Mouse (Mus musculus) heart, embryonic 12.5 days (tissue): ENCODE measurements around the gene Ccdc92b. TPM values are rescaled to one million over a fixed set of nuclear protein-coding genes. Genes with fewer than 3 reads are reported as not detected.

Source experiments
- ATAC-seq: fragments of 200-750 bp; cut with Nextera tagmentation; 2 replicates; pipeline ENCODE4 v1.8.0; 2017; ENCODE audit warnings: moderate TSS enrichment, moderate library complexity; ENCODE audit not compliant: insufficient number of reproducible peaks, low FRiP score
- H3K27ac ChIP-seq: fragments of 300-500 bp; sonication (generic); 2 replicates; pipeline ENCODE4 v1.5.1; 2016; ENCODE audit warnings: mild to moderate bottlenecking, moderate library complexity; ENCODE audit not compliant: poor library complexity, severe bottlenecking
- H3K27me3 ChIP-seq: fragments of 300-500 bp; sonication (generic); replicated peaks from 2 replicates; pipeline ENCODE4 v1.6.1; 2016; ENCODE audit warnings: mild to moderate bottlenecking, moderate library complexity
- H3K36me3 ChIP-seq: fragments of 300-500 bp; sonication (generic); 2 replicates; pipeline ENCODE4 v1.6.1; 2016; ENCODE audit warnings: mild to moderate bottlenecking, moderate library complexity
- H3K4me1 ChIP-seq: fragments of 300-500 bp; sonication (generic); replicated peaks from 2 replicates; pipeline ENCODE4 v1.6.1; 2016; ENCODE audit warnings: mild to moderate bottlenecking
- H3K4me2 ChIP-seq: fragments of 300-500 bp; sonication (generic); 2 replicates; pipeline ENCODE4 v1.6.1; 2016; ENCODE audit warnings: mild to moderate bottlenecking, moderate library complexity
- H3K4me3 ChIP-seq: fragments of 300-500 bp; sonication (generic); 2 replicates; pipeline ENCODE4 v1.5.1; 2016; ENCODE audit warnings: mild to moderate bottlenecking
- H3K9ac ChIP-seq: fragments of 300-500 bp; sonication (generic); 2 replicates; pipeline ENCODE4 v1.6.1; 2016; ENCODE audit warnings: mild to moderate bottlenecking, moderate library complexity
- H3K9me3 ChIP-seq: fragments of 300-500 bp; sonication (generic); replicated peaks from 2 replicates; pipeline ENCODE4 v1.6.1; 2016; ENCODE audit warnings: mild to moderate bottlenecking, moderate library complexity
- WGBS: fragments of 180-500 bp; shearing (Covaris S2); methylation state at CpG from one replicate; pipeline ENCODE4 v1.1.7; 2016; 5-methylcytosine and 5-hydroxymethylcytosine counted together
- polyA plus RNA-seq: library from polyadenylated mRNA; unstranded; fragments of >200 nt; fragmentation: Nextera tagmentation; extraction: Ambion mirVana; gene quantifications from 2 replicates; pipeline ENCODE4 v1.2.1, GENCODE M21; 2016

The Ccdc92b gene
- polyA plus RNA-seq, 1 experiment from 2014 or later = 4.0 TPM

DNA sequence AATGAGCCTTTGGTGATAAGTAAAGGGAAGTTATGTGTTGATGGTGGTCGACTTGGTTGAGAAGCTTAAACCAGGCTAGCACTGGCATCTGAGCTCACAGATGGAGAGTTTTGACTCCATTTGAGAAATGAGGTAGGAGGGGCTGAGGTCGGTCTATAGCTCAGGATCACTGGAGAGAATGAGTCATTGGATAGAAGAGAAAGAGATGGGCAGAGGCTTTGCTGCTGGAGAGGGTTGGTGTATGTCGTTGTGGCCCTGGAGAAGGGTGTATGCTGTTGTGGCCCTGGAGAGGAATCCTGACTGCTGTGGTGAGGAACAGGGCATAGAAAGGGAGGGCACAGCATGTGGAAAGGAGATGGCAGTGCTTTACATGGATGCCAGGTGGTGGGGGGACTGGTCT is 36.5 kb downstream of the Ccdc92b start:
- 75% methylated on average over 3 of the region's 3 CpGs for WGBS
- ATAC-seq = no peak
- peaks cover 51% of the 10 kb centered on the region for H3K36me3 ChIP-seq
- no peak overlapping the region for H3K27ac ChIP-seq
- no peaks in the 10 kb centered on the region for H3K27me3 ChIP-seq
- no peak overlapping the region for H3K9ac ChIP-seq
- H3K4me2 ChIP-seq = no peak overlapping the region
- no peak overlapping the region for H3K4me3 ChIP-seq
- peaks cover 50% of the 10 kb centered on the region for H3K4me1 ChIP-seq
- H3K9me3 ChIP-seq = no peaks in the 10 kb centered on the region

DNA sequence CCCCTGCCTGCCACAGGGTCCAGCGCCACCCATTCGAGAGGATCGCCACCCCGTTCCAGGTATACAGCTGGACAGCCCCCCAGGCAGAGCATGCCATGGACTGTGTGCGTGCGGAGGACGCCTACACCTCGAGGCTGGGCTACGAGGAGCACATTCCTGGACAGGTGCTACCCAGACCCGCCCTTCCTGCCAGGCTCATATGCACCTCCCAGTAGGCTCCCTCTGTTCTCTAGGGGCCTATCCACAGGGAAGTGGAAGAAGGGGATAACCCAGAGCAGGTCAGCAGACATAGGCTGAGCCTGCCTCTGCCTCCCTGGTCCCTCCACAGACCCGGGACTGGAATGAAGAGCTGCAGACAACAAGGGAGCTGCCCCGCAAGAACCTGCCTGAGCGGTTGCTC is 40.9 kb downstream of the Ccdc92b start:
- H3K27me3 ChIP-seq = no peaks in the 10 kb centered on the region
- H3K4me2 ChIP-seq = no peak overlapping the region
- 93% methylated on average over 13 of the region's 13 CpGs for WGBS
- no peak overlapping the region for H3K9ac ChIP-seq
- ATAC-seq = no peak
- peaks cover 8% of the 10 kb centered on the region; the same call in 1 of the 2 replicates for H3K4me1 ChIP-seq
- no peak overlapping the region for H3K27ac ChIP-seq
- no peaks in the 10 kb centered on the region for H3K9me3 ChIP-seq
- no peak overlapping the region for H3K4me3 ChIP-seq
- H3K36me3 ChIP-seq = peaks cover 91% of the 10 kb centered on the region

DNA sequence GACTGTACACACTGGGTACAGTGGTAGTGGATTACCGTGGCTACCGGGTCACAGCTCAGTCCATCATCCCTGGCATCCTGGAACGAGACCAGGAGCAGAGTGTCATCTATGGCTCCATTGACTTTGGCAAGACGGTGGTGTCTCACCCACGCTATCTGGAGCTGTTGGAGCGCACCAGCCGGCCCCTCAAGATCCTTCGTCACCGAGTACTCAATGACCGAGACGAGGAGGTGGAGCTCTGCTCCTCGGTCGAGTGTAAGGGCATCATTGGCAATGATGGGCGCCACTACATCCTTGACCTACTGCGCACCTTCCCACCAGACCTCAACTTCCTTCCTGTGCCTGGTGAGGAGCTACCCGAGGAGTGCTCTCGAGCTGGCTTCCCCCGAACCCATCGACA is 42.2 kb downstream of the Ccdc92b start:
- WGBS = 92% methylated on average over 19 of the region's 19 CpGs
- no peaks in the 10 kb centered on the region for H3K27me3 ChIP-seq

DNA sequence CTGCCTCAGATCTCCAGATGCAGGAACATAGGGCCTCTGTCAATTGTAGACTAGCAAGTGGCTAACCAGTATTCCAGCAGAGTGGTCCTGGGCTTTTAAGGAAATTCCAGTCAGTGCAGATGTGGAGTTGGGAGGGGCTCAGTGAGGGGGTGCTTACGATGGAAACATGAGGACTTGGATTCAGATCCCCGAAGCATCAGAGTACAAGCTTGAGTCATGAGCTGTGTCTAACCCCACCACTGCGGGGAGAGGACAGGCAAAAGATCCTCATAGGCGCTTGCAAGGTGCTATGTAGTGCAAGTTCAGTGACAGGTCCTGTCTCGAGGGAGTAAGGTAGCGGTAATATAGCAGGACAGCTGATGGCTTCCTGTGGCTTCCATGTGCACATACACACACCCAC is 42.8 kb downstream of the Ccdc92b start:
- WGBS = 86% methylated on average over 6 of the region's 6 CpGs
- Histone ChIP-seq H3K9ac (no peak overlapping the region), H3K27ac (no peak overlapping the region), H3K27me3 (no peaks in the 10 kb centered on the region), H3K4me1 (no peaks in the 10 kb centered on the region), H3K9me3 (no peaks in the 10 kb centered on the region), H3K4me2 (no peak overlapping the region), H3K4me3 (no peak overlapping the region), H3K36me3 (peaks cover 99% of the 10 kb centered on the region)
- ATAC-seq = no peak

More for the DNA sequence above, 42.2 kb downstream of the Ccdc92b start:
- H3K9me3 ChIP-seq = no peaks in the 10 kb centered on the region
- no peaks in the 10 kb centered on the region for H3K4me1 ChIP-seq
- no peak for ATAC-seq
- H3K4me2 ChIP-seq = no peak overlapping the region
- H3K9ac ChIP-seq = no peak overlapping the region
- peaks cover 98% of the 10 kb centered on the region for H3K36me3 ChIP-seq
- no peak overlapping the region for H3K4me3 ChIP-seq
- H3K27ac ChIP-seq = no peak overlapping the region

DNA sequence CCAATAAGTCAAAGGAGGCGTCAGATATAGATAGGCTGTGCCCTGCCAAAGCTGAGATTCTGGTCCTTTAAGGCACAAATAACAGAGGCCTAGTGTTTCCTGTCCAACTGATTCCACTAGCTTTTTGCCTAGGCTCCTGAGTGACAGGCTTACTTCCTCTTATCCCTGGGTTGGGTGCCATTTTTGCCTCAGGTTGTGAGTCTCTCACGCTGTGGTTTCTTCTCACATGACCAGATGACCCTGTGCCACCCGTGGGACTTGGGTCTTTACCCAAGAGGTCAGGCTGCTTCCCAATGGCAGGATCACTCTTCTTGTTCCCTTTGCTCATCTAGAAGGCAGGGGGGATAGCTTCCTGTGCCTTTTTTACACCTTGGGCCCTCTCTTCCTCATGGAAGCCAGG is 44.9 kb downstream of the Ccdc92b start:
- 85% methylated on average over 3 of the region's 3 CpGs for WGBS
- Histone ChIP-seq H3K4me1 (no peaks in the 10 kb centered on the region), H3K4me2 (no peak overlapping the region), H3K9ac (no peak overlapping the region), H3K27ac (no peak overlapping the region), H3K9me3 (no peaks in the 10 kb centered on the region), H3K4me3 (no peak overlapping the region), H3K27me3 (no peaks in the 10 kb centered on the region), H3K36me3 (peaks cover 99% of the 10 kb centered on the region)
- ATAC-seq = no peak

DNA sequence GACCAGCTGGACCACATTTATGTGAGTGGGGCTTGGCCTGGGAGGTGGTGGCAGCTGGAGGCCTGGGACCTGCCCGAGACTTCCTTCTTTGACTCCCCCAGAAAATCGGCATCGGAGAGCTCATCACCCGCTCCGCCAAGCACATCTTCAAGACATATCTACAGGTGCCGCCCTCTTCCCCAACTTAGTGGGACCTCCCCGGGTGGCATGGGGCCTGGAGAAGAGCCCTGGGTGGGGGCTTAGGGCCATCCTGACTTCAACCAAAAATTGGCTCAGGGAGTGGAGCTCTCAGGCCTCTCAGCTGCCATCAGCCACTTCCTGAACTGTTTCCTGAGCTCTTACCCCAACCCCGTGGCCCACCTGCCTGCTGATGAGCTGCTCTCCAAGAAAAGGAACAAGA is 45.5 kb downstream of the Ccdc92b start:
- H3K36me3 ChIP-seq = peaks cover 99% of the 10 kb centered on the region
- H3K4me2 ChIP-seq = no peak overlapping the region
- H3K27me3 ChIP-seq = no peaks in the 10 kb centered on the region
- H3K4me1 ChIP-seq = no peaks in the 10 kb centered on the region
- no peak overlapping the region for H3K4me3 ChIP-seq
- H3K9me3 ChIP-seq = no peaks in the 10 kb centered on the region
- no peak for ATAC-seq
- H3K27ac ChIP-seq = no peak overlapping the region
- WGBS = 85% methylated on average over 8 of the region's 8 CpGs
- H3K9ac ChIP-seq = no peak overlapping the region

DNA sequence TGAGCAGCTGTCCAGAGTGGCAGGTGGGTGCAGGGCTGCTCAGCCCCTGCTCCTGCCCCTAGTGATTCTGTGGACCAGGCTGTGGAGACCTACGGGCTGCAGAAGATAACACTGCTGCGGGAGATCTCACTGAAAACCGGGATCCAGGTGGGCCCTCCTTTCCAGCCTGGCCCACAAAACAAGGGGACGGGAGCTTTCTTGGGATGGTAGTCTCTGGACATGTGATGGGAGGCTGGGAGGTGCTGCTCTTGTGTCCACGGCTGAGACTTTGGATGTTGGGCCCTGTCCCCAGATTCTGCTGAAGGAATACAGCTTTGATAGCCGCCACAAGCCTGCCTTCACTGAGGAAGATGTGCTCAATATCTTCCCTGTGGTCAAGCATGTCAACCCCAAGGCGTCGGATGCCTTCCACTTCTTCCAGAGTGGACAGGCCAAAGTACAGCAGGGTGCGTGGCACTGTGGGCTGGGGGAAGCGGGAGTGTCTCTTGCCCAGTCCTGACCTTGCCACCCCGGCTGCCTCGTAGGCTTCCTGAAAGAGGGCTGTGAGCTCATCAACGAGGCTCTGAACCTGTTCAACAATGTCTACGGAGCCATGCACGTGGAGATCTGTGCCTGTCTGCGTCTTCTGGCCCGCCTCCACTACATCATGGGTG is 46.4 kb downstream of the Ccdc92b start:
- Histone ChIP-seq H3K4me2 (no peak overlapping the region), H3K4me3 (no peak overlapping the region), H3K9ac (no peak overlapping the region), H3K9me3 (no peaks in the 10 kb centered on the region), H3K4me1 (no peaks in the 10 kb centered on the region), H3K36me3 (peaks cover 97% of the 10 kb centered on the region), H3K27ac (no peak overlapping the region), H3K27me3 (no peaks in the 10 kb centered on the region)
- no peak for ATAC-seq
- 89% methylated on average over 17 of the region's 17 CpGs for WGBS

DNA sequence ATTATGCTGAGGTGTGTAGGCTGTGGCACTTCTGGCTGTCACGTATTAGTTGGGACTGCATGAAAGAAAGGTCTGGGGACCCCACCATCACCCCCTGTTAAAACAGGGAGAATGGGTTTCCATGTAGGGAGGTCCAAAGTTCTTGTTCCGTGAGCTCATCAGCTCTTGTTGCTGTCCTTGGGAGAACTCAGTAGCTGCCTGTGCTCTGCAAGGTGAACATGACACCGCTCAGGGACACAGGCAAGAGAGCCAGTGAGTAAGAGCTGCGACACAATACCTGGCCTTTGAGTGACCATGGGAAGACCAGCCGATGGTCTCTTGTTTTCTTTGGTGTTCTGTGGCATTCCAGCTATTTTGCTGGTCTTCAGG is 46.9 kb downstream of the Ccdc92b start:
- H3K27me3 ChIP-seq = no peaks in the 10 kb centered on the region
- H3K9me3 ChIP-seq = no peaks in the 10 kb centered on the region
- H3K4me3 ChIP-seq = no peak overlapping the region
- no peak overlapping the region for H3K27ac ChIP-seq
- H3K4me1 ChIP-seq = no peaks in the 10 kb centered on the region
- H3K36me3 ChIP-seq = peaks cover 93% of the 10 kb centered on the region
- H3K4me2 ChIP-seq = no peak overlapping the region
- WGBS = 95% methylated on average over 5 of the region's 5 CpGs
- ATAC-seq = no peak
- no peak overlapping the region for H3K9ac ChIP-seq

DNA sequence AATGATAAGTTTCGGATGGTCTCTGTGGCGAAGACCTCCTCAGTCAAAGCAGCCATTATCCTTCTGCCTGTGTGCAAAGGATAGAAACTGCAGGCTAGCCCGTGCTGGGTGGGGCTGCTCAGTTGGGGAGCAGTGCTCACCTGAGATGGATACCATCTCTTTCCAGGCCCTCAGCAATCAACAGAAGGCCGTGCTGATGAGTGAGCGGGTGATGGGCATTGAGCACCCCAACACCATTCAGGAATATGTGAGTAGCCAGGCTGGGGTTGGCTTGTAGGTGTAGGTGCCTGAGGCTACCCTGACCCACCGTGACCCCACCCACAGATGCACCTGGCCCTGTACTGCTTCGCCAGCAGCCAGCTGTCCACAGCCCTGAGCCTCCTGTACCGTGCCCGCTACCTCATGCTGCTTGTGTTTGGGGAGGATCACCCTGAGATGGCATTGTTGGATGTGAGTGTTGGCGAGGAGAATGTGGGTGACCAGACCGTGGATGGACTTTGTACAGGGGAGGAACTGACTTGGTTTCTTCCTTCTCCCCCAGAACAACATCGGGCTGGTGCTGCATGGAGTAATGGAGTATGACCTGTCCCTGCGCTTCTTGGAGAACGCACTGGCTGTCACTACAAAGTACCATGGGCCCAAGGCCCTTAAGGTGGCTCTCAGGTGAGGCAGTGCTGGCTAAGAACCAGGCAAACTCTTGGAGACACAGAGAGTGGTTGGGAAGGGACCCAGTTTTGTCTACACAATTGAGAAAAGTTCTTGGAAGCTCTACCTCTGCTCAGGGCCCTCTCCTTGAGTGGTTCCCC is 47.6 kb downstream of the Ccdc92b start:
- H3K4me3 ChIP-seq = no peak overlapping the region
- 92% methylated on average over 14 of the region's 14 CpGs for WGBS
- H3K9me3 ChIP-seq = no peaks in the 10 kb centered on the region
- no peak overlapping the region for H3K27ac ChIP-seq
- H3K36me3 ChIP-seq = peaks cover 86% of the 10 kb centered on the region
- H3K9ac ChIP-seq = no peak overlapping the region
- H3K27me3 ChIP-seq = no peaks in the 10 kb centered on the region
- H3K4me1 ChIP-seq = no peaks in the 10 kb centered on the region
- no peak overlapping the region for H3K4me2 ChIP-seq
- no peak for ATAC-seq

DNA sequence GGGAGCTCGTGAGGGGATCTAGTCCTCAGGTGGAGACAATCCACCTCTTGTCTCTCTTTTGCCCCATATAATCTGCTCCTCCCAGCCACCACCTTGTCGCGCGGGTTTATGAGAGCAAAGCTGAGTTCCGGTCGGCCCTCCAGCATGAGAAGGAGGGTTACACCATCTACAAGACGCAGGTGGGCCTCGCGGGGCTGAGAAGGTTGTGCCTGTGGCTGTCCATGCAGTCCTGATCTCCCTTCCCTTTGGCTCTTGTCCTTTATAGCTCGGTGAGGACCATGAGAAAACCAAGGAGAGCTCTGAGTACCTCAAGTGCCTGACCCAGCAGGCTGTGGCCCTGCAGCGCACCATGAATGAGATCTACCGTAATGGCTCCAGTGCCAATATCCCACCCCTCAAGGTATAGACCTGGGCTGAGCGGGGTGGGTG is 48.2 kb downstream of the Ccdc92b start:
- WGBS = 95% methylated on average over 13 of the region's 13 CpGs
- no peak for ATAC-seq
- no peak overlapping the region for H3K4me2 ChIP-seq
- no peak overlapping the region for H3K4me3 ChIP-seq
- no peaks in the 10 kb centered on the region for H3K27me3 ChIP-seq
- peaks cover 79% of the 10 kb centered on the region for H3K36me3 ChIP-seq
- no peaks in the 10 kb centered on the region for H3K9me3 ChIP-seq
- no peaks in the 10 kb centered on the region for H3K4me1 ChIP-seq
- no peak overlapping the region for H3K9ac ChIP-seq
- H3K27ac ChIP-seq = no peak overlapping the region

DNA sequence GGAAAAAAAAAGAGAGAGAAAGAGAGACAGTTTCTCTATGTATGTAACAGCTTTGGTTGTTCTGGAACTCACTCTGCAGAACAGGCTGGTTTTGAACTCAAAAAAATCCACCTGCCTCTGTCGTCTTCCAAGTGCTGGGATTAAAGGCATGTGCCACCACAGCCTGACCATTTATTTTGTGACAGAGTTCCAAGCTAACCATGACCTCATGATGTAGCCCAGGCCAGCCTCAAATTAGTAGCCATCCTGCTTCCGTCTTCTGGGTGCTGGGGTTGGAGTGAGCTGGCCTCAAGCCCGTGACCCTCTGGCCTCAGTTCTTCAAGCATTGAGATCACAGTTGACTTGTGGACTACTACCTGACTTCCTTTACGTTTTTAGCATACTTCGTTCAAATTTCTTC is 49.1 kb downstream of the Ccdc92b start:
- Histone ChIP-seq H3K27me3 (no peaks in the 10 kb centered on the region), H3K9me3 (no peaks in the 10 kb centered on the region), H3K4me2 (no peak overlapping the region), H3K36me3 (peaks cover 75% of the 10 kb centered on the region), H3K4me1 (no peaks in the 10 kb centered on the region), H3K4me3 (no peak overlapping the region), H3K27ac (no peak overlapping the region), H3K9ac (no peak overlapping the region)
- 89% methylated on average over 5 of the region's 5 CpGs for WGBS
- no peak for ATAC-seq
